Mouse (Mus musculus): ENCODE measurements around the gene R3hcc1l.

DNA sequence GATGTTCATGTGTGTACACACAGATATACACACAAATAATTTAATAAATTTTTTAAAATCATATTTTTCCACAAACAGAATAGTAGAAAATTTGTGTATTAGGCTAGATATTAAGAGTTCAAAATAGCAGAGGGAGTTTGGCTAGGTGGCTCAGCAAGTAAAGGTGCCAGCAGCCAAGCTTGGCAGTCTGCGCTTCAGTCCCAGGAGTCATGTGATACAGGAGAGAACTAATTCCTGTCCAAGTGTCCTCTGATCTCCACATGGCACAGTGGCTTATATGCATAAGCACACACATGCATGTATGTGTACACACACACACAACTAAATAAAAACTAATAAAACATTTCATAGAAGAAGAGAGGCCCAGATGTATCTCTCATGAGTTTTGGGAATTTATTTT, 43.4 kb downstream of the R3hcc1l start:
- TF ChIP-seq POLR2A (IDR thresholded peaks at IDR 0.05; ENCODE audit: insufficient read depth, low read length): no peak
- TF ChIP-seq CTCF (IDR thresholded peaks at IDR 0.05; ENCODE audit: low read depth, low read length): no peak

Data from ES-Bruce4 (cell line).